Mouse (Mus musculus) hindbrain, embryonic 16.5 days (tissue): ENCODE measurements around the gene Orc3. TPM values are rescaled to one million over a fixed set of nuclear protein-coding genes. Genes with fewer than 3 reads are reported as not detected.

Experiments
- ATAC-seq: fragments of 200-750 bp; cut with Nextera tagmentation; 2 replicates; pipeline ENCODE4 v1.8.0; 2017; ENCODE audit warnings: moderate TSS enrichment, moderate library complexity
- H3K27ac ChIP-seq: fragments of 300-500 bp; sonication (generic); 2 replicates; pipeline ENCODE4 v1.5.1; 2014; ENCODE audit warnings: low read depth, mild to moderate bottlenecking, control low read depth, low read length, moderate library complexity
- H3K27me3 ChIP-seq: fragments of 300-500 bp; sonication (generic); replicated peaks from 2 replicates; pipeline ENCODE4 v1.6.1; 2014; ENCODE audit warnings: low read length; ENCODE audit not compliant: control insufficient read depth, insufficient read depth
- H3K36me3 ChIP-seq: fragments of 300-500 bp; sonication (generic); 2 replicates; pipeline ENCODE4 v1.6.1; 2014; ENCODE audit warnings: mild to moderate bottlenecking, low read length, moderate library complexity, mixed read lengths; ENCODE audit not compliant: control insufficient read depth, insufficient read depth
- H3K4me1 ChIP-seq: fragments of 300-500 bp; sonication (generic); 2 replicates; pipeline ENCODE4 v1.6.1; 2014; ENCODE audit warnings: low read depth, low read length; ENCODE audit not compliant: control insufficient read depth, insufficient read depth
- H3K4me2 ChIP-seq: fragments of 300-500 bp; sonication (generic); 2 replicates; pipeline ENCODE4 v1.6.1; 2014; ENCODE audit warnings: mild to moderate bottlenecking, low read length, control low read depth, moderate library complexity
- H3K4me3 ChIP-seq: fragments of 300-500 bp; sonication (generic); 2 replicates; pipeline ENCODE4 v1.5.1; 2014; ENCODE audit warnings: mild to moderate bottlenecking, low read length, control low read depth, moderate library complexity
- H3K9ac ChIP-seq: fragments of 300-500 bp; sonication (generic); 2 replicates; pipeline ENCODE4 v1.6.1; 2014; ENCODE audit warnings: low read depth, mild to moderate bottlenecking, control low read depth, low read length, moderate library complexity
- H3K9me3 ChIP-seq: fragments of 300-500 bp; sonication (generic); 2 replicates; pipeline ENCODE4 v1.6.1; 2014; ENCODE audit warnings: mild to moderate bottlenecking, low read length, moderate library complexity; ENCODE audit not compliant: control insufficient read depth
- WGBS: fragments of 180-500 bp; shearing (Covaris S2); extraction: QIAGEN DNeasy Blood & Tissue Kit; methylation state at CpG from one replicate; pipeline ENCODE4 v1.1.7; 2014; 5-methylcytosine and 5-hydroxymethylcytosine counted together
- polyA plus RNA-seq: library from polyadenylated mRNA; unstranded; fragments of >200 nt; fragmentation: Nextera tagmentation; extraction: Ambion mirVana; gene quantifications from 2 replicates; pipeline ENCODE4 v1.2.1, GENCODE M21; 2015

The Orc3 gene
- polyA plus RNA-seq, 1 experiment from 2014 or later: 71.0 TPM

DNA sequence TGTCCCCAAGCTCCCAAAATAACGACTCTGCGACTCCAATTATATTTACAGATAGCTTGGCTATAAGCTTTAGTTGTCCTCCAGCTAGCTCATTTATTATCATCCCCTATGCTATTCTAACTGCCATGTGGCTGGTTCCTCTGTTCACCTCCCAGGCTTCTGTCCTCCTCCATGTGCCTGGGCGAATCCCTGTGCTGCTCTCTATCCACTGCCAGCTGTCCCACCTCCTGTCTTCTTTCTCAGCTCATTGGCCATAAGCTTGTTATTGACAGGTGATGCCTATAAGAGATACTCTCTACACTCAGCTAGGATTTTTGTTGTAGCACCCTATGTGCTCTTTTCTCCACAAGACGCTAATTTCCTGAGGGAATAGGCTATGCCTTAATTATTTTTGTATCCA, 23.1 kb upstream of the Orc3 start:
- Histone ChIP-seq H3K9ac (no peak overlapping the region), H3K9me3 (no peaks in the 10 kb centered on the region), H3K4me2 (no peak overlapping the region), H3K27ac (no peak overlapping the region), H3K4me3 (no peak overlapping the region), H3K27me3 (no peaks in the 10 kb centered on the region), H3K36me3 (peaks cover 16% of the 10 kb centered on the region), H3K4me1 (no peaks in the 10 kb centered on the region)
- WGBS: 89% methylated on average over 4 of the region's 4 CpGs
- ATAC-seq: no peak

DNA sequence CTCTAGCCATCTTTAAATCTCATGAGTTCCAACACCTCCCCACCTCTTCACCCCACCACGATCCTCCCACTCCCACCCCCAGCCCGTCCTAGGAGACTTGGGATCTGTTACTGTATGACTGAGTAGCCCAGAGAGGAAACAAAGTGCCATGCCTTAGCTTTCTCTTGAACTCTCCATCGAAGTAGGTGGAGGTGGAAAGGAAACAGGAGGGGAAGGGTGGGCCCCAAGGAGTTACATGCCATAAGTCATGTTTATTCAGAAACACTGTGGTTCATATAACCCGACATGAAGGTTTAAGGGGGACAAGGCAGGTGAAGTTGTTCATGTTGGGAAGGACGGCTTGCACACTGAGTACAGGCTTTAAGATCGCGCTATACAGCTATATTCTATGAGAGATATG, 22.6 kb upstream of the Orc3 start:
- no peak for ATAC-seq
- no peak overlapping the region for H3K4me3 ChIP-seq
- 96% methylated on average over 7 of the region's 7 CpGs for WGBS
- no peak overlapping the region for H3K27ac ChIP-seq
- H3K27me3 ChIP-seq: no peaks in the 10 kb centered on the region
- H3K4me2 ChIP-seq: no peak overlapping the region
- no peaks in the 10 kb centered on the region for H3K9me3 ChIP-seq
- H3K4me1 ChIP-seq: no peaks in the 10 kb centered on the region
- peaks cover 13% of the 10 kb centered on the region; the same call in 1 of the 2 replicates for H3K36me3 ChIP-seq
- no peak overlapping the region for H3K9ac ChIP-seq

DNA sequence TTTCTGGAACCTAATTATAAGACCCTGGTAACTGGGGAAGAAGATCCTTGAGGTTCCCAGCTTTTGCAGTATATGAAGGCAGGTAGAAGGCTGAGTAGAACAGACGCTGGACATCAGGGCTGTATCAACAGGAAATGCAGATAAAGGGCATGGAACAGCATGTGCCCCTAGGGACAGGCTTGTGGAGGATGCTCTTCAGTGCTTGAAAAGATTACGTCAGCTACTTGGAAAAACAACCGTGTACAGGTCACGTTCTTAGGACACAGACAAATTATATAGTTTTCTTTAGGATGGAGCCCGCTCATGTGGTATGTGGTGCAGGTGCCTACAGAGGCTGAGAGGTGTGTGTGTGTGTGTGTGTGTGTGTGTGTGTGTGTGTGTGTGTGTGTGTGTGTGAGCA, 21.3 kb upstream of the Orc3 start:
- H3K36me3 ChIP-seq: peaks cover 15% of the 10 kb centered on the region; the same call in 1 of the 2 replicates
- WGBS: 87% methylated on average over 5 of the region's 5 CpGs
- no peak overlapping the region for H3K9ac ChIP-seq

GRCm38 (mm10) chr4:34634129-34634528, 19.4 kb upstream of the Orc3 start:
- Histone ChIP-seq H3K27ac (no peak overlapping the region), H3K4me1 (no peaks in the 10 kb centered on the region), H3K4me3 (no peak overlapping the region), H3K36me3 (peaks cover 9% of the 10 kb centered on the region), H3K27me3 (no peaks in the 10 kb centered on the region), H3K9me3 (no peaks in the 10 kb centered on the region), H3K4me2 (no peak overlapping the region), H3K9ac (no peak overlapping the region)
- ATAC-seq: no peak
- WGBS: 95% methylated on average over 7 of the region's 7 CpGs

More for the DNA sequence above, 21.3 kb upstream of the Orc3 start:
- H3K9me3 ChIP-seq: no peaks in the 10 kb centered on the region
- H3K4me2 ChIP-seq: no peak overlapping the region
- no peak overlapping the region for H3K4me3 ChIP-seq
- H3K27ac ChIP-seq: no peak overlapping the region
- H3K27me3 ChIP-seq: no peaks in the 10 kb centered on the region
- H3K4me1 ChIP-seq: no peaks in the 10 kb centered on the region
- no peak for ATAC-seq

DNA sequence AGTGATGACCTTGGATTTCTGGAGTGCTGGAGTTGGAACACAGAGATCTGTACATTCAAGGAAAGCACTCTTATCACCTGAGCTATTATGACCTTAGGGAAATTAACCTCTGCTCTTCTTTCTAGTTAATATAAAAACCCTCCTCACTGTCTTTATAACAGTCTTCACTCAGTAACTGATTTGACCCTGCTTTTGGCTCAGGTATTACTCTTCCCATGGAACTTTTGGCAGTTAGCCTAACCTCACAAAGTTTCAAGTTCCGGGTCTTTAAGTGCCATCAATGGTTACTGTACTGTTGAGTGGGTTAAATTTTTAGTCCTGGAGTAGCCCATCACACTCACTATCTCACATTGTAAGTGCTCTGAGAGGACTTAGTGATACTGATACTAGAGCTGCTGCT, 15.2 kb upstream of the Orc3 start:
- WGBS: 93% methylated on average over 1 of the region's 1 CpGs
- no peak overlapping the region for H3K9ac ChIP-seq
- H3K27ac ChIP-seq: no peak overlapping the region
- no peak overlapping the region for H3K4me3 ChIP-seq
- H3K4me2 ChIP-seq: no peak overlapping the region
- H3K4me1 ChIP-seq: no peaks in the 10 kb centered on the region
- H3K27me3 ChIP-seq: no peaks in the 10 kb centered on the region
- H3K36me3 ChIP-seq: peaks cover 11% of the 10 kb centered on the region
- ATAC-seq: no peak
- no peaks in the 10 kb centered on the region for H3K9me3 ChIP-seq

DNA sequence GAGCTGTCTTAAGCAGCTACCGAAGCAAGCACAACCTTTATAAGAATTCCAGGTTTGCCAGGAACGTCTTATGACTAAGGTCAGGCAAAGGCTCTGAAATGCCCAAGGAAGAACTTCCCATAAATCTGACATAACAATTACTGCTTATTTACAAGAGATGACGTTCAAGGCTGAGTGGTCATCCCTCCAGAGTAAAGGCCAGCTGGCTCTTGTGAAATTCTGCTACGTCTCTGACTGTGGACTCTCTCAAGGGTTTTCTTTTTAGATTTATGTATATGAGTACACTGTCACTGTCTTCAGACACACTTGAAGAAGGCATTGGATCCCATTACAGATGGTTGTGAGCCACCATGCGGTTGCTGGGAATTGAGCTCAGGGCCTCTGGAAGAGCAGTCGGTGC, 11.7 kb upstream of the Orc3 start:
- Histone ChIP-seq H3K27ac (no peak overlapping the region), H3K4me2 (no peak overlapping the region), H3K27me3 (no peaks in the 10 kb centered on the region), H3K4me1 (no peaks in the 10 kb centered on the region), H3K9ac (no peak overlapping the region), H3K4me3 (no peak overlapping the region), H3K9me3 (no peaks in the 10 kb centered on the region), H3K36me3 (peaks cover 7% of the 10 kb centered on the region; the same call in 1 of the 2 replicates)
- 93% methylated on average over 6 of the region's 6 CpGs for WGBS
- no peak for ATAC-seq

DNA sequence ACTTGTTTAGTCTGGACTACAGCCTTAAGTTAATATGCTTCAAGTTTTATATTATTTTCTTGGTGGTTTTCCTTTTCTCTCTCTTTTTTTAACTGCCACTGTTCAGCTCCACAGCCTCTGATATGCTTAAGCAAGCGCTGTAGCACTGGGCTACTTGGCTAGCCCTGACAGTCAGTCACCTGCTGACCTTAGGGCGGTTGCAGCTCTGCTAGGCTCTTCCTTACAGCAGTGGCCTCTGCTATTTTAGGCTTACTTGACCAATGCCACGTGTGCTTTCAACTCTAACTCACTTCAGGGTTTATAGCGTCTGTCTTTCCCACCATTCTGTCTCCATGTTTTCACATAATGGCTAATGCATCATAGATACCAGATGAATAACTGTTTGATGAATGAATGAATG, 10.8 kb upstream of the Orc3 start:
- Histone ChIP-seq H3K9ac (no peak overlapping the region), H3K9me3 (no peaks in the 10 kb centered on the region), H3K36me3 (peaks cover 4% of the 10 kb centered on the region; the same call in 1 of the 2 replicates), H3K4me2 (no peak overlapping the region), H3K4me1 (no peaks in the 10 kb centered on the region), H3K27me3 (no peaks in the 10 kb centered on the region), H3K4me3 (no peak overlapping the region), H3K27ac (no peak overlapping the region)
- WGBS: 88% methylated on average over 4 of the region's 4 CpGs
- no peak for ATAC-seq

DNA sequence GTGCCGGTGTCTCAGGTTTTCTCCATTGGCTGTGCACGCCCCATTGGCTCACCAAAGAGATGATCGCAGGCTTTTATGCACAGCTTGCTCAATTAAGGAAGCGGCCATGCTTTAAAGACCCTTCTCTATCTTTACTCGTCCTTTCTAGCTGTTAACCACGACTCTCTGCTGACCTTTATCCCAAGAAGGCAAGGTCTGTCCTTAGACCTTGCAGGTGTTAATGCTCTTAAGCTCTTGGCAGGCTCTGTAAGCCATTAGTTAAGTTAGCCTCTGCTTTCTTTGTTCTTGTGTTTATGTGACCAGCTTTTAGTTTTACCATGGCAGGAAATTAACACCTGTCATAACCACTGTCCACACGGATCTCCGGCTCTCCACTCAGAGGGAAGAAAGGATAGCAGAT, 1.4 kb upstream of the Orc3 start:
- H3K4me2 ChIP-seq: peak overlapping the region; percentile 80
- H3K4me3 ChIP-seq: peak overlapping the region; percentile 85
- no peaks in the 10 kb centered on the region for H3K9me3 ChIP-seq
- H3K27ac ChIP-seq: peak overlapping the region; percentile 23; the same call in 1 of the 2 replicates
- no peaks in the 10 kb centered on the region for H3K27me3 ChIP-seq
- no peaks in the 10 kb centered on the region for H3K36me3 ChIP-seq
- peaks cover 19% of the 10 kb centered on the region for H3K4me1 ChIP-seq
- H3K9ac ChIP-seq: peak overlapping the region; percentile 89
- WGBS: 50% methylated on average over 8 of the region's 8 CpGs
- ATAC-seq: no peak

- peak overlapping the region; percentile 80 for H3K4me2 ChIP-seq
- peak overlapping the region; percentile 85 for H3K4me3 ChIP-seq
- no peaks in the 10 kb centered on the region for H3K36me3 ChIP-seq
- no peaks in the 10 kb centered on the region for H3K27me3 ChIP-seq
- peak overlapping the region; percentile 89 for H3K9ac ChIP-seq
- H3K4me1 ChIP-seq: peaks cover 19% of the 10 kb centered on the region
- peak overlapping the region; percentile 87 for H3K27ac ChIP-seq
- WGBS: 2% methylated on average over 13 of the region's 13 CpGs
- ATAC-seq: peak; percentile 40
- no peaks in the 10 kb centered on the region for H3K9me3 ChIP-seq
Measured at GRCm38 (mm10) chr4:34615303-34615702, 559 bp upstream of the Orc3 start.
